Mouse (Mus musculus) left cerebral cortex, adult 11 months (tissue): Measurements from ENCODE around the gene Acsl3.

Source experiments
- DNase-seq: peaks from one replicate; pipeline ENCODE4 v3.0.0; 2022; ENCODE audit warnings: low spot score

Acsl3 gene

DNA sequence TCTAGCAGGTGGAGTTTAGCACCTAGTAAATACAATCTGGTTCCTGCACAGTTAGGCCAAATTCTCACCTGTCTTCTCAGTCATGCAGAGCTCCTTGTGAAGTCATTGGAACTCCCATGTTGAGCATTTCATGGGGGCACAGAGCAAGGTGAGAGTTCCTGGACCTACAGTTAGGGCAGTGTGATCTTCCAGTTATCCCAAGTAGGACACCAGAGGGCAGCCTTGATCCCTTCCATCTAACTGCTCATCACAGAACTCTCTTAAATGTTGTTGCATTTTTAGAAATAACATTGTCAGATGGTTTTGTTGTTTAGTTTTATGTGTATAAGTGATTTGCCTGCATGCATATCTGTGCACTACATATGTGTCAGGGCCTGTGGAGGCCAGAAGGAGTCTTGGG is 29.2 kb downstream of the Acsl3 start:
- DNase-seq: no peak

DNA sequence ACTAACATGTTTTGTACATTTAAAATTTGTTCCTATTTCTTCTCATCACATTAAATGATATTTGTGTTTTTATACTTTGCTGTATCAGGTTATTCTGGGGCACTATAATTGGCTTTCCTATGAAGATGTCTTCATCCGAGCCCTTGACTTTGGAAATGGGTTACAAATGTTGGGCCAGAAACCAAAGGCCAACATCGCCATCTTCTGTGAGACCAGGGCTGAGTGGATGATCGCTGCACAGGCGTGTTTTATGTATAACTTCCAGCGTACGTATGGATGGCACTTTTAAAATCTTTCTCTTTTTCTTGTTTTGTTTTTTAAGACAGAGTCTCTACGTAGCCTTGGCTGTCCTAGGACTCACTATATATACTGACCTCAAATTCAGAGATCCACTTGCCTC is 30.5 kb downstream of the Acsl3 start:
- DNase-seq: no peak

DNA sequence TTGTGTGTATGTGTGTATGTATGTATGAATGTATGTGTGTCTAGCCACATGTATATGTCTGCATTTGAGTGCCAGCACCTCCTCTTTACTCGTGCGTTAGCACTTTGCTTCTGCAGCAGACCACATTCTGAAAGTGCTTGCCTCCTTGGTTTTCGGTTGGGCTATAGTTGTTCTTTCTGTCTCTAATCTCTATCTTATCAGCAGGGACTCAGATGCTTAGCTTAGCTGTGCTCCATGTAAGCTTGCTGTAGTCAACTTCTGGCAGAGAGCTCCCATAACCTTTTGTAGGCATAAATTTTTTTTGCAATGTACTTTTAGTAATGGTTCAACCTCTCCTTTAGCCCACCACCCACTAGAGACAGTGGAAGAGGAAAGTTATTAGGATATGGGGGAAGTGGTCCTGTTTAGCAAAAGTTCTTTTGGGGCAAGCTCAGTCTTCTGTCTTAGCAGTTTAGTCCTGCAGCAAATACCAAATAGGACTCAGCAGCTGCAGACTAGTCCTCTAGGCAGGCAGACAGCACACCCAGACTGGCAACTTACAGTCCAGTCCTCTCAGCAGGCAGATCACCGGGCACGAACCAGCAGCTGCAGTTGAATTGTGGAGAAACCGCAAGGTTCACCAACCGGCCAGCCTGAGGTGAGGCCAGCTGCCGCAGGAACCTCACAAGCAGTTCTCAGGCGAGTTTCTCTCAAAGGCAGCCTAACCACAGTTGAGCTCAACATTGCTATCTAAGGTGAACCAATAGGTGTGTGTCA is 37.1 kb downstream of the Acsl3 start:
- no peak for DNase-seq

DNA sequence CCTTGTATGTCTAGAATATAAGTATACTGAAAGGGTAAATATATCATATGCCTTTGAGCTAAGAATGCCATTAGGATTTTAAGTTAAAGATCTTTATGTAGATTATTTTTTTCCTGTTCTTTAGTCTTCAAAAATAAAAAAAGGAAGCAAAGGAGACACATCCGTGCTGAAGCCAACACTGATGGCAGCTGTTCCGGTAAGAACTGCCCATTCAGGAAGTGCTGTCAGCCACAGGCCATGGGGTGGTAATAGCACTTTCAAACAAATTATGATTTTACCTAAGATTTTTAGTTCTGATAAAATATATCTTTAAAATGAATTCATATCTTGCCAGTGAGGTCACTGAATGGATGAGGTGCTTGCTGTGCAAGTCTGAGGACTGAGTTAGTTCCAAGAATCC is 38.7 kb downstream of the Acsl3 start:
- no peak for DNase-seq

DNA sequence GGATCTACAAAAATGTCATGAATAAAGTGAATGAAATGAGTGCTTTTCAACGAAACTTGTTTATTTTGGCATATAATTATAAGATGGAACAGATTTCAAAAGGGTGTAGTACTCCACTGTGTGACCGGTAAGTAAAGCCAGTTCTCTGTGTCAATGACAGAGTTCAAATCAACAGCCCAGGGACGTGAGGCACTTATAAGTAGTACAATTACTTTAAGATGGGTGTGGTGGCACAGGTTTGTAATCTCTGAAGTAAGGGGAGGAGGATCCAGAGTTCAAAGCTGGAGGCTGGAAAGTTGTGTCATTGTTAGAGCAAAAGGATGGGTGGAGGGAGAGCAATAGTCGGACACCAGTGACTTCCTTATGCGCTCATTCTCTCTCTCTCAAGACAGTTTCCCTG is 39.3 kb downstream of the Acsl3 start:
- no peak for DNase-seq

DNA sequence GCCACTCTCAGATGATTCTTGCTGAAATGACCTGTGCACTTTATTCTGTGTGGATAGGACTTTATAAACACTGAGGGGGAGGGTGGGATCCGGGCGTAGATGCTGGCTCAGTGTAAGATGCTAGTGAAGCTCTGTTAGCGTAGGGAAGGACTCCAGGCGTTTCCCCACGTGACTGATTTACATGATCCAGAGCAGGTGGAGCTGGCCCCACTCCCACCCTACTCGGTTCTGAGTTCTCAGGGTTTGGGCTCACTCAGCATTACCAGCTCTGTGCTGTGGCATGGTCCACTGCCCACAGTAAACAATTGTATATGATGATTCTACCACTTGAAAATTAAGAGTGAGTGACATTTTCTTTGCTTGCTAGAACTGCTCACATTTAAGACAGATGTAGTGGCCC is 40.5 kb downstream of the Acsl3 start:
- no peak for DNase-seq

DNA sequence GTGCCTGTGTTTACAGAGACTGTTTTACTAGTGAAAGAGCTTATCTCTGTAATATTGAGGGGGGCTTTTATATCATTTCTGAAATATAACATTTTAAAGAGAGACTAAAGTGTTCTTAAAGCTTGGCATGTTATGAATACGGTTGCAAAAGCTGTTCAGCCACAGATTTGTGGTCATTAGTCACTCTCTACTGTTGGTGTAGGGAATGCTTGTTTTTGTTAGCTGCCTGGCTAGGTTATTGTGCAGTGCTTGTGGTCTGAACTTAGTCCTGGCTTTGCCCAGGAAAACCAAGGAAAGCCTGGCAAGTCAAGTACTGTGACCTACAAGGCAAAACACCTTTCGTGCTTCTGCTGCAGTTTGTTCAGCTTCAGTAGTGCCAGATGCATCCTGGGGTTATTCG is 44.1 kb downstream of the Acsl3 start:
- no peak for DNase-seq

DNA sequence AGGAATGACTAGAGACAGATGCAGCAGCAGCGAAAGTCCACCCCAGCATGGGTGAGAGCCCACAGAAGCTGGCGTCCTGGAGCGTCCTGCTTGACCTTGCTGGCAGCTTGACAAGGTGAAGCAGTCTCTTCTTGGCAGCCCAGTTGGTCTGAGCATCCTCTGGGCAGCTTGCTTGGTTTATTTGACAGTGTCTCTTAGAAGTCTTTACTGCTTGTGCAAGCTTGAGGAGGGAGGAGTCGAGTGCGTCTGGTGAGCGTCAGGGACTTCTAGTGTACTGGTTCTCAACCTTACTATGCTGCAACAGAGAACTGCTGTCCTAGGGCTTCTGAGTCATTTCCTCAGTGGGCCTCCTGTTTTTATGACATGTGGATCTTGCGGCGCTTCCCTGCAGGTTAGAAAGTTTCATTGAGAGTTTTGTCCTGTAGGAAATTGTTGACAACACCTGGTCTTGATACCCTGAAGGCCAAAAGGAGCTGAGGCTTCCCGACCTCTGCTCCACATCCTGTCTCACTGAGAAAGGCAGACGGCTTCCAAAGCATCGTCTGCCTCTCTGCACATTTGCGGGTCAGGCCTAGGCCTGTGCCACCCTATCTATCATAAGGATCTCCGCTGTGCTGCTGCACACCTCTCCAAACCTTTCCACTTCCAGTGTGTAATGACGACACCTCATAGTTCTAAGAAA is 44.8 kb downstream of the Acsl3 start:
- no peak for DNase-seq

DNA sequence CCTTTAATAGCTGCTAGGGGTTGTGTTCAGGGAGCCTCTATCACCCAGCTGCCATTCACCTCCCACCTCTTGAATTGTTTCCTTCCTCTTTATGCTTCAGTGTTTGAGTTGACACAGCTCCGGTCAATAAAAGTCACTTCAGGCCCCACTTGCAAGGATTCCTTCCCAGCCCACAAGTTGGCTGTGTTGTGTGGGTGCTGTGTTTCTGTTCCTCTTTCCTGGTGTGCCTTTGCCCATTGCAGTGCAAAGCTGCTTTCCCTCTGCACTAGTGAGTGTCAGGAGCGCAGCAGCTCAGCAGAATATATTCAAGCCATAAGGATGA is 45.3 kb downstream of the Acsl3 start:
- DNase-seq: no peak

DNA sequence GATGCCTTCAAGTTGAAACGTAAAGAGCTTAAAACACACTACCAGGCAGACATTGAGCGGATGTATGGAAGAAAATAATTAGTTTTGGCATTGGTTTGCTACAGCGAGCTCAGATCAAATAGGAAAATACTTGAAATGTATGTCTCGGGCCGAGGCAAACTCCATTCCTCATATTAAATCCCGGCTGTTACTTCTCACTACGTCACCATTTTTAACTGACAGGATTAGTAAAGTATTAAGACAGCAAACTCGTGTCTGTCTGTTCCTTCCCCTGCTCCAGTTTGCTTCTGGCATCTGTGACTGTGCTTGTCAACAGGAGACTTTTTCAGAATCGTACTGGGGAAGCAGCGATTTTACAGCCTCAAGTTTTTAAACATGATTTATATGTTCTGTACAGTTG is 48.7 kb downstream of the Acsl3 start:
- DNase-seq: no peak

DNA sequence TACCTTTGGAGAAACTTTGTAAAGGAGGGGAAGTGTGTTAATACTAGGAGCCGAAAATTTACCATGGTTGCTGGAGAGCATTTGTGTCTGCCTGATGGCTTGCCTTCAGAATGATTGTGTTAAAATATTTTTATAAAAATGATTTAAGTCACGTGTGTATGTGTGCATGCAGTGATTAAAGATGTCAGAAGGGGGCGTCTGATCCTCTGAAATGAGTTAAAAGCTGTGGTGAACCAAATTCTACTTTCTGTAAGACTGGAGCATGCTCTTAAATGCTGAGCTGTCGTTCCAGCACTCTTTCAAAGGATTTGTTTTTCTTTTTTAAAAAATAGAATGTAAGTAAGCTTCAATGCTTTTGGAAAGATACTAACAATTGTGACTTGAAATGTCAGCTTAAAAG is 49.7 kb downstream of the Acsl3 start:
- no peak for DNase-seq

DNA sequence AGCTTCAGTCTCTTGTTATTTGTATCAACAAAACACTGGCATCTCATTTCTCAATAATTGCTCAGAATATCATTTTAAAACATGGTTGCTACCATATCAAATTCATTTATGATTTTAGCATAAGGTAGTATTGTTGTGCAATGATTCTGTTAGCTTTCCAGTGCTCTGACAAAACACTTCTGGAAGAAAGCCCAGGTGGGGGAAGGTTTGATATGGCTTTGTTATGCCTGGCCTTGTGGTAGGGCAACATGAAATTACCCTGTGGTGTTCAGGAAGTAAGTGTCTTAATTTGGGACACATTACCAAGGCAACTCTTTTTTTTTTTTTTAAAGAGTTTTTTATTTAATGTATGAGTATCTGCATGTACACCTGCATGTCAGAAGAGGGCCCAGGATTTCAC is 52.4 kb downstream of the Acsl3 start:
- no peak for DNase-seq

DNA sequence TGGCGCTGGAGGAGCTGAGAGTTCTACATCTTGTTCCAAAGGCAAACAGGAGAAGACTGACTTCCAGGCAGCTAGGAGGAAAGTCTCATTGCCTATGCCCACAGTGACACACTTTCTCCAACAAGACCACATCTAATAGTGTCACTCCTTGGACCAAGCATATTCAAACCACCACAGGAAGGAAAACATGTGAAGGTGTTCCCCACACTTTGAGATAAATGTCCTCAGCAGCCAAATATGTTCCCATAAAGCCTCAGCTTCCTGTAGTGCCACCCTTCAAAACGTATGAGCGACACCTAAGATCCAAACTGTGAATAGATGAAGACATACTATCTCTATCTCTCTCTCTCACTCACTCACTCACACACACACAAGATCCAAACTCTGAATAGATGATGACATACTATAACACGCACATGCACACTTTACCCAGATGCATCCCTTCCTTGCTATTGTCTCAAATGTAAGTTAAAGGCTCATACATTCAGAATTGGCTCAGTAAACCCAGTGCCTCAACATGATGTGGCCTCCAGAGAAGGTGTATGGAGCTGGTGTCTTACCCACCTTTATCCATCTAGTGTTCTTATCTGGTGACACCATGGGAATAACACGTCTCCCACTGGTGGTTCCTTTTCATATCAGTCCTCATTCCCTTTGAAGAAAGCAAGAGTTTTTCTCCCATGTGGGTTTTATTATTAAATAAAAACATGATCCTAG is 53.1 kb downstream of the Acsl3 start:
- no peak for DNase-seq

DNA sequence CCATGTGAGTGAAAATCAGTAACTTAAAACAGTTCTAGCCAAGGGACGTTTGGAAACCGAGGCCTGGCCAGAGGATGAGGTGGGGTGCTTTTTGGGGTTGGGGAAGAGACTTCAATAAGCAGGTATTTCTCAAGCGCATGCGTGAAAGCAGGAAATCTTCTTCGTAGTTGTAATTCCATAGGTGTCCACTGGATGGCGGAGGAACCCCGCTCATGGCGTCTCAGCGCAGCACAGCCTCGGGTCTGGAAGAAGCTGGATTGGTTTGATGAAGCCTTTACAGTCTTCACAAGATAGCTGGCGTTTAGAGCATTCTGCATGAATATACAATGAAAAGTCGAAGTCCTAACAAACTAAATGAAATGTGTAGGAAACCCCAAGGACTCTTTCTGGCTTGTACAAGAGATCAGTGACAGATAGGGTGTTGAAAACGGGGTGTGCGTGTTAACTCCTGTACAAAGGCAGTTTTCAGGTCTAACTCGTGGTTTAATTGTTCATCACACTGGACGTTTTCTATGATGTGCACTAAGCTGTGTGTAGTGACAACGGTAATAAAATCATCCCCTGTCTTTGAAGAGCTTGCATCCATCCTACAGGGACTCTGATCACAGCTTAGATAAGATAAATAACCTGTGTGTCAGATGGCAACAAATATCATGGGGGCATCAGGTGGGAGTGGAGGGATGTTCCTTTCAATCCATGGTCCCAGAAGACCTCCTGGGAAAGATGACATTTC is 67.0 kb downstream of the Acsl3 start:
- DNase-seq: peak; percentile 76

DNA sequence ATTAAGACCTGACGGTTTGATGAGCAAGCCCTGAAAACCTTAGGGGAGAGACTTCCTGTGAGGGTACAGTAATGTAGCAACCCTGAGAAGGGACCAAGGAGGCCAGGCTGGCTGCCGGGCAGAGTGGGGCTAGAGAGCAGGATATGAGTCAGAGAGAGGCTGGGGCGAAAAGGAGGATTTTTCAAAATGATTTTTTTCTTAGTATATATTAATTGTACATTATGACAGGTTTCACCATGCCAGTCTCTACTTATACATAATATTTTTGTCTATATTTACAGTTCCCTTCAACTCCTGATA is 67.5 kb downstream of the Acsl3 start:
- no peak for DNase-seq

DNA sequence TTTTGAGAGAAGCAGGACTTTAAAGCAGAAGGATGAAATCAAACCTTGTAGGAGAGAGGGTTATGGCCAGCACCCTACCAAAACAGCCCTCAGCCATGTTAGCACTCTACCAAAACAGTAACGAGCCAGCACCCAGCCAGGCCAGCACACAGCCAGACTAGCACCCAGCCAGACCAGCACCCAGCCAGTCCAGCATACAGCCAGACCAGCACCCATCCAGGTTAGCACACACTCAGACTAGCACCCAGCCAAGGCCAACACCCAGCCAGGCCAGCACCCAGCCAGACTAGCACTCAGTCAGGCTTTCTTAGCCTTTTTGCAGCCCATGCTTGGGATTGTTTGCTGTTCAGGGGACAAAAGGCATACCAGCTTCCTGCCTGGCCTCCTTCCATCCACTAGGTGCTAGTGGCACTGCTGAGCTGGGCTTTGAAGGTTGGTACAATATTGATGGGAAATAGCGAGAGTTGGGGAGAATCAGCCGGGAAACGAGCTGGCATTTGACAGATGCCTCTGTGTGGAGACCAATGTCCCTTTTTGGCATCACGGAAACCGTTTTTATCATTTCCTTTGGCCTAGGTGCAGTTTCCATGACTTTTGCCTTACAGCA is 68.1 kb downstream of the Acsl3 start:
- DNase-seq: no peak

DNA sequence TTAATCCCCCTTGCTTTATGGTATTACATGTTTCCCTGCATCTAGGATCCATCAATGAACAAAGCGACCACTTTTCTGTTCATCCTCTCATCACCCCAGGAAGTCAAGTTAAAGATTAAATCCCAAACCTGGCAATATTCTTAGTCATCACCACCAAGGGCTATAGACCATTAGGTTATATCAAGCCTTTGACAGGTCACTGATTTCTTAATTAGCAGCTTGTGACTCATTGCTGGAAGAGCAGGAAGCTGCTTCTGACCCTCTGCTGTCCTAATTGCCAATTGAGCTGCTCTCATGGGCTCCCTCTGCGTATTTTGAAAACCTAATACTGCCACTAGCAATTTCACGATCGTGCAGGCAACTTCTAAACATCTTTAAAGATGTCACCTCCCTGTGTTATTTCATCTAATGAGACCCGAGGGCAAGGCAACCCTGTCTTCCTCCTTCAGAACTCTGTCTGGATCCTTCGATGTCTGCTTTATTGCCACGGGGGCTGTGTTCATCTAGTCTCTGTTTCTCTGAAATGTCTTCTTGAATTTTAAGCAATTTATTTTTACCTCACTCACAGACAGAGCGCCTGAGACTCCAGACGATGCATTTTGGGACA is 72.6 kb downstream of the Acsl3 start:
- no peak for DNase-seq

DNA sequence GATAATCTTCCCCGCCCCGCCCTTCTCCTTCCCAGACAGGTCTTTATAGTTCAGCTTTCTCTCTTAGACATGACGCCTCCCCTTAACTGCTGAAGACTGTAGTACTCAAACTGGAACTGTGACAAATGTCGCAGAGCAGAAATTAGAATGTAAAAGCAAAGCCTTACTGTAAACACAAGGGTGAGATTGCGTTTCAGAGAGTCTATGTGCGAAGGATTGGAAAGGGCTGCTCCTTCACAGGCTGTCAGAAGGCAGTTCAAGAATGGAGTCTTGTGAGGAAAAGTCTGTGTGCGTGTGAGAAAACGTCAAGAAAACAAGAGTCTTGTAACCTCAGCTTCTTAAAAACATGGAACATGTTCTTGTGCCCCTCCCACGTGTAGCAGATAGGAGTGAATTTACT is 74.7 kb downstream of the Acsl3 start:
- DNase-seq: no peak

DNA sequence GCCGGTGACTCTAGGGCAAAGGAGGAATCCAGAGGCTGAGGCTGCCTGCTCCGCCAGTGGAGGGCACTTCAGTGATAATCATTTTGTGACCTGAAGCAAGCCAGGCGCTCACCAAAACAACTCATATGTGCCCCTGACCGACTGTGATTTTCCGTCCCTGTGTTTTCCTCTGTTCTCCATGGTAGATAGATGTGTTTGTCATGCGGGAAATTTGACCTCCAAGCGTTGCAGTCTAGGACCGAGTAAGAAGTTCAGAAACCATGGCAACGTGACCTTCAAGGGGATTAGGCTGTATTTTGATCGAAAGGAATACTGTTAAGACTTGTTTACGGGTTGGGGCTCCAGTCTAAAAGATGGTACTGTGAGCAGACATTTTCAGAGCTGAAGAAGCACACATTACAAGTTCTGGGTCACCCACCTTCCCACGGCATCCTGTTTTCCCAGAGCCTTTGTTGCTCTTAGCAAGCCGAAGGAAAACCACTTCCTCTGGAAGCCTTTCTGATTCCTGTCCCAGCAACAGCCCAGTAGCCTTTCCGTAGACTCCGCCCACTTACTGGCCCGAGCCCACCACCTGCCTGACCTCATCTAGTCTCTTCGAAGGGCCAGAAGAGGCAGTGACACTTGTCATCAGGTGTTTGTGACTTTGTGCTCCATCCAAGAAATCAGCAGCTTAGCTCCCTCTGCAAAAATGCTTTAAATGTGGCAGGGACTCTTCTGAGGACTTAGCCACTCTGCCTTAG is 76.8 kb downstream of the Acsl3 start:
- DNase-seq: no peak

DNA sequence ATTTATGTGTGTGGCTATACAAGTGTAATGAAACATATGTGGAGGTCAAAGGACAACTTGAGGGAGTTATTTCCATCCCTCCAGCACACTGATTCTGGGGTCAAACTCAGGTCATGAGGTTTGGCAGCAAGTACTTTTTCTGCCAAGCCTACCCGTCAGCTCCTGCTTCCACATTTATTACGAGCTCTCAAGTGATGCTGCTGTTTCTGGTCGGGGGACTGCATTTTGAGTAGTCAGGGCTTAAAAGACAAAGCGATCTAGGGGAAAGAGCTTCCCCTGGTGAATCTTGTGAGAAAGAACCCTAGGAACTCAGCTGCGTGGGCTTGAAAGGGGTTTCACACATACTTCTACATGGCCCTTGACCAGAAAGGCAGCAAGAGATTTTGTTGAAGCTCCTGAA is 80.0 kb downstream of the Acsl3 start:
- no peak for DNase-seq

DNA sequence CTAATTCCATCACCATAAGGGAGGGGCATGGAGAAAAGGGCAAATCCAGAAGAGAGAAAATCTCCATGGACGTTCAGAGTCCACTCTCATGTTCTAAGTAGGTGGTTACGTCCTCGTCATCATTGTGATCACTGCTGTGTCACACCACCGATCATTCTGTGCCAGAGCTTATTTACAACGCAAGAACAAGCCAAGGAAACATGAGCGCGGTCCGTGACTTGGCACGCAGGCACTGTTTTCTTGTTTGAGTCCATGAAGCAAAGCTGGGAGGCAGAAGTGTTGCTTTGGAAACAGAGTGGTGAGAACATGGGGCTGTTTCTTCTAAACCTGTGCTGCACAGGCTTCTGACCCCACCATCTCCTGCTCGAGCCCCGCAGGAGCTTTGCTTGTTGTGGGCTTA is 83.1 kb downstream of the Acsl3 start:
- no peak for DNase-seq

DNA sequence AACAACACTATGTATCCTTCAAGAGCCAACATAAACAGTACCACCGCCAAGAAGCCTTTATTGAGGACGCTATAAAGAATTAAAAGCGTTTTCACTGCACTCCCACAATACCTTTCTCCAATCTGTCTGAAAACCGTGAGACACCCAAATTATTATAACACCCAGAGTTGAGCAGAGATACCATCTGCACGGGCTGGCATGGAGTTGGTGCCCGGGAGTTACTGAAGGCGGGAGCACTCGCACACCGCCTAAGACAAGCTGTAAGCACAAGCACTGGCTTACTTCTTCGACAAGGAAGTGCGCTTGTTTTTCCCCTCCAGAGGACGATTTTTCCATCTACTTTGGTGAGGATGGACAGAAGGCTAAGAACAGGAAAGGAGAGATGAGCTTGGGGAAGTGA is 84.6 kb downstream of the Acsl3 start:
- no peak for DNase-seq
